Mouse (Mus musculus) subcutaneous adipose tissue, adult 2 months (tissue): ENCODE results near the gene Mars2. TPM values are rescaled to one million over a fixed set of nuclear protein-coding genes. Genes with fewer than 3 reads are reported as not detected.

ENCODE experiments used
- polyA plus RNA-seq: library from polyadenylated mRNA; depleted of rRNA; stranded (reverse); fragments of >200 nt; gene quantifications from 2 replicates; pipeline ENCODE4 v1.2.3, GENCODE M21; 2012; ENCODE audit warnings: low replicate concordance; rRNA removed

Gene Mars2
- 1.3 and 2.6 TPM in 2 replicates for polyA plus RNA-seq

GRCm38 (mm10) chr1:55236890-55237642 lies at the start of gene Mars2:
Gene Mars2 (plus strand): TSS chr1:55237177.

GRCm38 (mm10) chr1:55226011-55226857 lies 10.7 kb upstream of the Mars2 start, which contains the start of gene Rftn2:
Gene Rftn2 (minus strand): TSS chr1:55226782.

Other genes with a start within 250 kb of the Mars2 start
- gene Sf3b1, start 209.7 kb upstream of the Mars2 start, polyA plus RNA-seq, result 45.8 and 64.8 TPM in 2 replicates
- gene Coq10b, start 184.4 kb upstream of the Mars2 start, polyA plus RNA-seq, result 9.1 and 12.3 TPM in 2 replicates
- 25.7 and 32.0 TPM in 2 replicates for gene Hspe1, start 149.0 kb upstream of the Mars2 start, polyA plus RNA-seq
- 44.8 and 46.9 TPM in 2 replicates for gene Hspd1, start 148.9 kb upstream of the Mars2 start, polyA plus RNA-seq
- gene Mob4, start 105.9 kb upstream of the Mars2 start, polyA plus RNA-seq, result 11.6 and 14.5 TPM in 2 replicates
- gene Rftn2, start 10.4 kb upstream of the Mars2 start, polyA plus RNA-seq, result 2.8 and 5.7 TPM in 2 replicates
- not detected in 2 replicates for gene Boll, start 126.3 kb downstream of the Mars2 start, polyA plus RNA-seq
- 0.87 and 1.4 TPM in 2 replicates for gene Plcl1, start 168.7 kb downstream of the Mars2 start, polyA plus RNA-seq